Mouse (Mus musculus): Measurements from ENCODE around the gene Kctd13.

DNA sequence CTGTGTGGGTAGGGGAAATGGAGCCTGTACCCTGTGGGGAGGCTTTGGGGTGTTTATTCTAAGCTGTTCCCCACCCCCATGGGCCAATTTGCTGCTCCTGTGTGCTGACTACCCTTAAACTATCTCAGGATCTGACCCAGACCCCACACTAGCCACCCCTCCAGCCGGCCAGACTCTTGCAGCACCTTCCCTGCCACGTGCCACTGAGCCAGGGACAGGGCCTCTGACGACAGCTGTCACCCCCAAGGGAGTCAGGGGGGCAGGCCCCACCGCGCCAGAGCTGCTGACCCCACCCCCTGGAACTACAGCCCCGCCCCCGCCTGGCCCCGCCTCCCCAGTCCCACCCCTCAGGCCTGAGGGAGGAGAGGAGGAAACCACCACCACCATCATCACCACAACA is 24.0 kb downstream of the Kctd13 start:
- TF ChIP-seq CTCF (IDR thresholded peaks at IDR 0.05; ENCODE audit: borderline replicate concordance, extremely low read depth, insufficient read depth, insufficient read length) (no peak), POLR2A (IDR thresholded peaks at IDR 0.05; ENCODE audit: borderline replicate concordance, extremely low read depth, insufficient read depth, insufficient read length, poor library complexity, severe bottlenecking) (no peak)
